Mouse (Mus musculus): ENCODE results near the gene H2al1k. TPM values are rescaled to one million over a fixed set of nuclear protein-coding genes. Genes with fewer than 3 reads are reported as not detected.
"Not testable (repeated sequence)": the region's sequence is repeated elsewhere in the genome, so short reads cannot be mapped to it uniquely, and the experiment has no call there.

H2al1k gene
- not detected in 2 replicates for total RNA-seq (2021)
- long read RNA-seq, experiment 1, result 0 reads
- long read RNA-seq, experiment 2, result 0 reads

DNA sequence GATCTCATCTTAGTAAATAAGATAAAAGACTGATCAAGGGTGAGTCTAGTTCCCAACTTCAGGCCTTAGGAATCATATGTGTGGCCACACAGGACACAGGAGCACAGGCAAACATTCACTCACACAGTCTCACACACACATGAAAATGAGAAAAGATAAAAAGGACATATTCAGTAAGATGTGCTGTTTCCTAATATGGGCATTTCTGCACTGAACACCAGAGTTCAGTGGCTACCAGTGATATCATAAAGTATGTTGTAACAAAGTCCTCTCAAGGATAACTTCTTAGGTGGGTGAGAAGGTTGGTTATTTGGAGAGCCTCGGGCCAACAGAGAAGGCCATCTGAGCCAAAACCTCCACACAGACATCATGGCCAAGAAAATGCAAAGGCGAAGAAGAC lies at the start of gene H2al1k:
Gene H2al1k, plus strand, starts transcription at position 301 of the 400 bp plus-strand sequence.
- not testable (repeated sequence) for DNase-seq

GRCm38 (mm10) chrX:9302791-9303190 lies 47.6 kb upstream of the H2al1k start:
- no peak for DNase-seq

- no peak for DNase-seq
Observed at GRCm38 (mm10) chrX:9303455-9303854, 47.0 kb upstream of the H2al1k start.

- DNase-seq, result not testable (repeated sequence)
Observed at GRCm38 (mm10) chrX:9316457-9316856, 34.0 kb upstream of the H2al1k start.

DNA sequence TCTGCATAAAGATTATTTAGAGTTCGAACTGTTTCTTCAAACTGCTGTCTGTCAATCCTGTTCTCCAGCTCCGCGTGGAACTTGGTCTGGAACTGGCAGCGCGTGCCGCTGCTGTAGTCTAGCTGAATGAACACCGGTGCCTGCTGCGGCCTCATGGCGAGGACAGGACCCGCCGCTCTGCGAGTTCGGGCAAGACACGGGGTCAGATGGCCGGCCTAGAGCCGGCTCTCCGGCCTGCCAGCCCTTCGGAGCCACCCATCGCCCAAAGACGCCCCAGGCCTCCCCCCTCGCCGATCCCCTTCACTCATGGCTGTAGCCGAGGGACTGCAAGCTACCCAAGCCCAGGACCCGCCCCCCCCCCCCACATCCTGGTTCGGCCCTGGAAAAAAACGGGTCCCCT lies 22.5 kb upstream of the H2al1k start:
- not testable (repeated sequence) for DNase-seq

GRCm38 (mm10) chrX:9332366-9332962 lies 18.0 kb upstream of the H2al1k start:
- not testable (repeated sequence) for DNase-seq

DNA sequence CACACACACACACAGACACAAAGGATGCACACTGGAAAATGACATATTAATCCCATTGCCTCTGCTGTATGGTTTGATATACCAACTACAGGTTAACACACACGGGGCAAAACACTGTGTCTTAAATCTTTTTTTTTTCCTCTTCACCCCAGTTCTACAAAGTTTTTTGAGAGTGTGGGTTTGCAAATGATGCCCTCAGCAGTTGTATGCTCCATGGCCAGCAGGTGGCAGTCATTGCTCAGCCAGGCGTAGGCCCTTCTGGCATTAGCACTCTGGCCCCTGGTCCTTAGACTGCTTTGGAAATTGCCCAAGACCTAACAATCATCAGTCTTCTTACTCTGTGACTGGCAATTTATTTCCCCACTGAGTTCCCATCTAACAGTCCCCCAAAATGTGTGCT lies 17.4 kb upstream of the H2al1k start:
- peak; percentile 78 for DNase-seq

GRCm38 (mm10) chrX:9334996-9335395 lies 15.4 kb upstream of the H2al1k start:
- not testable (repeated sequence) for DNase-seq

DNA sequence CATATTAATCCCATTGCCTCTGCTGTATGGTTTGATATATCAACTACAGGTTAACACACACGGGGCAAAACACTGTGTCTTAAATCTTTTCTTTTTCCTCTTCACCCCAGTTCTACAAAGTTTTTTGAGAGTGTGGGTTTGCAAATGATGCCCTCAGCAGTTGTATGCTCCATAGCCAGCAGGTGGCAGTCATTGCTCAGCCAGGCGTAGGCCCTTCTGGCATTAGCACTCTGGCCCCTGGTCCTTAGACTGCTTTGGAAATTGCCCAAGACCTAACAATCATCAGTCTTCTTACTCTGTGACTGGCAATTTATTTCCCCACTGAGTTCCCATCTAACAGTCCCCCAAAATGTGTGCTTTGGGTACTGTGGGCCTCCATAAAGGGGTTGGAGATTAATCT lies 23.6 kb downstream of the H2al1k start:
- DNase-seq, result peak; percentile 14

GRCm38 (mm10) chrX:9375927-9376326 lies 25.5 kb downstream of the H2al1k start:
- not testable (repeated sequence) for DNase-seq

Other genes with a start within 250 kb of the H2al1k start
- not detected in 2 replicates for gene 4930402K13Rik, start 246.1 kb upstream of the H2al1k start, total RNA-seq (2021)
- gene Lancl3, start 150.7 kb upstream of the H2al1k start, total RNA-seq (2021), result 1.9 and 2.7 TPM in 2 replicates
- not detected in 2 replicates for gene Gm14862, start 93.7 kb upstream of the H2al1k start, total RNA-seq (2021)
- 2.1 and 2.9 TPM in 2 replicates for gene Xk, start 77.9 kb upstream of the H2al1k start, total RNA-seq (2021)
- not detected in 2 replicates for gene H2al1m, start 66.9 kb upstream of the H2al1k start, total RNA-seq (2021)
- gene Cybb, start 137.1 kb downstream of the H2al1k start, total RNA-seq (2021), result 6.6 and 10.3 TPM in 2 replicates
- gene H2al1o, start 221.8 kb downstream of the H2al1k start, total RNA-seq (2021), result not detected in 2 replicates

Data from adrenal gland, postnatal 14 days (tissue).